Mouse (Mus musculus) small intestine, adult 2 months (tissue): ENCODE data around the gene Arfrp1.

Experiments used
- CTCF ChIP-seq: fragments of 200-500 bp; IDR thresholded peaks from 2 replicates; pipeline ENCODE4 v1.5.1; 2012; ENCODE audit warnings: low read depth, mild to moderate bottlenecking, control low read depth, inconsistent platforms, low read length, moderate library complexity, mixed read lengths; ENCODE audit not compliant: insufficient replicate concordance, insufficient read length; ENCODE audit errors: extremely low read depth
- POLR2A ChIP-seq: fragments of 200-500 bp; IDR thresholded peaks from 2 replicates; pipeline ENCODE4 v1.6.1; 2012; ENCODE audit warnings: low read depth, mild to moderate bottlenecking, control low read depth, inconsistent platforms, low read length, moderate library complexity

- TF ChIP-seq POLR2A, result no peak
- no peak for TF ChIP-seq CTCF
These were observed 15.0 kb upstream of the Arfrp1 start for GRCm38 (mm10) chr2:181380251-181380650.
